Mouse (Mus musculus) layer of hippocampus, postnatal 25 days (tissue): ENCODE measurements around the gene Cpeb4. TPM values are rescaled to one million over a fixed set of nuclear protein-coding genes. Genes with fewer than 3 reads are reported as not detected.

Experiments
- DNase-seq, 2 experiments: peaks; one replicate each; pipeline ENCODE4 v3.0.0; 2022; ENCODE audit warnings: mixed read lengths in 2 of 2, low spot score in 1 of 2; ENCODE audit errors: extremely low spot score in 1 of 2
- total RNA-seq, 2 experiments: library from RNA; stranded (reverse); gene quantifications; 2 replicates each; pipeline ENCODE4 v1.2.3; 2021

The Cpeb4 gene
- total RNA-seq, 2 experiments from 2014 or later = 134 to 156 TPM

- no peak for DNase-seq
Observed at GRCm38 (mm10) chr11:31896065-31896792, 24.2 kb downstream of the Cpeb4 start.

GRCm38 (mm10) chr11:31896905-31897304, 24.9 kb downstream of the Cpeb4 start:
- no peak for DNase-seq

- DNase-seq = no peak
Observed at GRCm38 (mm10) chr11:31899166-31899565, 27.2 kb downstream of the Cpeb4 start.

DNA sequence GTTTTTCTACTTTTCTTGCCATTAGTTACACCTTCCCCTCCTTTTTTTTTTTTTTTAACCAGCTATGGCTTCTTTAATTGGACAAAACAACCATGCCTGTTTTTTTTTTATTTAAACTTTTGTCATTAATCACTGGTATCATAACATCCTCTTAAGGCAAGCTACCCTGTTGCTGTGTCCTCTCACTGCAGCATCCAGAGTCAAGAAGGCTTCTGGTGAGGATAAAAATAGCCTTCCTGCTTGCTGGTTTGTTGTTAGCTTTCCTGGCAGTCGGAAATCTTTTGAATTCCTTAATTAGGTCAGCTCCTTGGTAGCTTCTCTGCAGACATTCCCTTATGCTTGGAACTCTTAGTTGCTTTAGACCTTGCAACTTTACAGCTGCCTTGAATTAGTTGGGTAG, 28.7 kb downstream of the Cpeb4 start:
- no peak for DNase-seq

- DNase-seq = no peak
Observed at GRCm38 (mm10) chr11:31902251-31903001, 30.4 kb downstream of the Cpeb4 start.

GRCm38 (mm10) chr11:31906499-31906898, 34.5 kb downstream of the Cpeb4 start:
- no peak for DNase-seq

DNA sequence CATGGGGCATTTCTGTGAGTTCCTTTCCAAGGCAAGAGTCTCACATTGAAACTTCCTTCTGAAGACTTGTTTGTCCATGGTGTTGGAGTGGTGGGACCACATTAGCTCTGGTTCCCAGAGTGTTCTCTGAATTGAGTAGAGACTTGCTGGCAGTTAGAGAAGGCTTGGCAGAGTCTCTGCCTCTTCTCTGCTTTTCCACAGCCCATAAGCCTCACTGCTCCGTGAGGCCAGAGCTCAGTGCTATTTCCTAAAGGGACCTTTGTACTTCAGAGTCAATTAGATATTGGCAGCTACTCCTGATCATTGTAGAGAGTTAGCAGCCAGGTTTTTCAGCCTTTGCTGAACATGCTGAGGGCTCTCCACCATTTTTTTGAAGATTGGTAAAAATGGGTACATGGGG, 35.6 kb downstream of the Cpeb4 start:
- no peak for DNase-seq

- DNase-seq = no peak
Observed at GRCm38 (mm10) chr11:31912958-31913357, 40.9 kb downstream of the Cpeb4 start.

DNA sequence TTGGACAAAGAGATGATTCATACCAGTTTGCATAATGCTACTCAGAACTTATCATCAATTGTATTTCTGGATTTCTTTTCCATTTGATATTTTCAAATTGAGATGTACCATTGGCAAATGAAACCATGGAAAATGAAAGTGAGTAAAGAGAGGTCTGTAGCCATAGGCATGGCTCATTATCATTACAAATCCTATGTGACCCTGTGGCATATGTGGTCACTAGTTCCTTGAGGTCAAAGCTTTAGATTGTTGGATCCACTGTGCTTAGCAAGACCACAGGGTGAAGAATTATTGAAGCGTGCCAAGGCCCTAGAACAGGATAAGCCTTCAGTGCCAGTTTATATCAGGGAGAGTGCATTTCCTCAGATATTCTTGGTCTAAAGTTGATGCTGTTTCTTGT, 45.8 kb downstream of the Cpeb4 start:
- DNase-seq = no peak

GRCm38 (mm10) chr11:31930051-31930450, 58.0 kb downstream of the Cpeb4 start:
- no peak for DNase-seq

DNA sequence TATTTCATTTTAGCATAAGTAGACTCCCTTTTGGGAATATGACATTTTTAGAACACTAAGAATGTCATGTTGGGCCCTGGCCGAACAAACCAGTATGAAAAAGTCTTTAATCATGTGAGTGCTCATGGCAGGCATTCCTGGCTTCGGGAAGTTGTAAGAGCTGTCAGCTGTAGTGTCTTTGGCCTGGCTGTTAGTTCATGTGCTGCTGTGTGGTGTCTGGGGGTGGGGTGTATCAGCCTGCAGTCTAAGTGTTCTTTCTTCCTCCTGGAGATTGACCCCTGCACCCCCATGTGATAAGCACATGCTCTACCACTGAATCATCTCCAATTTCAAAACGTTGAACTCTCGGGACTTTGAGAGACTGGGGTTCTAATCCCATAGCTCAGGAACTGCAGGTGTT, 63.6 kb downstream of the Cpeb4 start:
- no peak for DNase-seq

- no peak for DNase-seq
Observed at GRCm38 (mm10) chr11:31936910-31937525, 65.0 kb downstream of the Cpeb4 start.

DNA sequence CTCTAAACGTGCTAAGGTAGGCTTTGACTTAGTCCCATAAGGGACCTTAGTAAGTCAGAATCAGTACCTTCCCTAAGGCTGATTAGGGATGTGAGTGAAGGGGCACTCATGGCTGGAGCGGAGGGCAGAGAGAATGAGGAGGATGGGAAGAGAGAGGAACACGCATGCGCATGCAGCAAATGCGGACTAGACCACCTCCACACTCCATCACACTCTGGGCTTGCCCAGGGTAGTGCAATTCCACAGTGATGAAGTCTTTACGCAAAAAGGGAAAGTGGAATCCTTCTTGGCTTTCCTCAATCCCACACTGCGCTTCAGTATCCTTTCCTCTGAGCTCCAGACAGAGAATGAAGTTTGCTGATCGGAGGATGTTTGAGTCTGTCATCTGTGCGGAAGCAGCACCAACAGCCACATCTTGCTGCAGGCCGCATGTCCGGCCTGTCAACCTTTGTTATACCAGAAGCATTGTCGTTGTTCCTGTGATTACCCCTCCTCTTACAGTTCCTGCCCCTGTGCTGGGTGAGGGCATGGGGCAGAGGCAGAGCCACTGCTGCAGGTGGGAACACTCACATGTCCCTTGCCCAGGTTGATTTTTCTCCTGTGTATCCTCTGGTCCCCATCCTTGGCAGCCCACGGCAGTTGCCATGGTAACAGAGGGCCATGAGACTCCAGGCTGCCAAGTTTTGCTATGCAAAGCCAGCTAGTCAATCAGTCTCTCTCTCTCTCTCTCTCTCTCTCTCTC, 69.1 kb downstream of the Cpeb4 start:
- peak; percentile 33 to 60 for DNase-seq

- DNase-seq = peak in 1 of 2 experiments; percentile 12
Observed at GRCm38 (mm10) chr11:31941640-31942638, 69.9 kb downstream of the Cpeb4 start.

- DNase-seq = no peak
Observed at GRCm38 (mm10) chr11:31945471-31945870, 73.5 kb downstream of the Cpeb4 start.

GRCm38 (mm10) chr11:31948462-31949330, 76.7 kb downstream of the Cpeb4 start:
- DNase-seq = peak in 1 of 2 experiments; percentile 10

- DNase-seq = peak; percentile 57 to 89
Observed at GRCm38 (mm10) chr11:31949331-31949785, 77.3 kb downstream of the Cpeb4 start.

DNA sequence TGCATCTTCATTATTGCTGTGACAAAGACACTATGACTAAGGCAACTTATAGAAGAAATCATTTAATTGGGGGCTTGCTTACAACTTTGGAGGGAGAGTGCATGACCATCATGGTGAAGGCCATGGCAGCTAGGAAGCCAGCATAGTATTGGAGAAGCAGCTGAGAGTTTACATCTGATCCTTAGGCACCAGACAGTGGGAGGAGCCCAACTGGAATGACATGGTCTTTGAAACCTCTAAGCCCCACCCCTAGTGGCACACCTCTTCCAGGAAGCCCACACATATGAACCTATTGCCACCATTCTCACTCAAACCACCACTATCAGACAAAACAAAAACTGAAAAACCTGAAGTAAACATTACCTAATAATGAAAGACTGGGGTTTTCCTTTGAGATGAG, 88.1 kb downstream of the Cpeb4 start:
- DNase-seq = no peak
